Mouse (Mus musculus): Measurements from ENCODE around the gene Cby3.
"Not testable (repeated sequence)": the region's sequence is repeated elsewhere in the genome, so short reads cannot be mapped to it uniquely, and the experiment has no call there.

Cby3 gene

GRCm38 (mm10) chr11:50361282-50361681 lies 7.0 kb downstream of the Cby3 start:
- DNase-seq (ENCODE audit: low spot score) = not testable (repeated sequence)

GRCm38 (mm10) chr11:50364548-50364947 lies 10.3 kb downstream of the Cby3 start:
- peak; percentile 89 for DNase-seq (ENCODE audit: low spot score)

GRCm38 (mm10) chr11:50365322-50365721 lies 11.1 kb downstream of the Cby3 start:
- DNase-seq (ENCODE audit: low spot score) = no peak

GRCm38 (mm10) chr11:50367531-50367930 lies 13.3 kb downstream of the Cby3 start:
- DNase-seq (ENCODE audit: low spot score) = no peak

- peak; percentile 95 for DNase-seq (ENCODE audit: low spot score)
Measured at GRCm38 (mm10) chr11:50369360-50369911, 15.2 kb downstream of the Cby3 start.

GRCm38 (mm10) chr11:50370969-50371368 lies 16.7 kb downstream of the Cby3 start:
- peak; percentile 63 for DNase-seq (ENCODE audit: low spot score)

GRCm38 (mm10) chr11:50371399-50371841 lies 17.2 kb downstream of the Cby3 start:
- DNase-seq (ENCODE audit: low spot score) = peak; percentile 88

GRCm38 (mm10) chr11:50371911-50372310 lies 17.6 kb downstream of the Cby3 start:
- DNase-seq (ENCODE audit: low spot score) = no peak

GRCm38 (mm10) chr11:50373086-50373485 lies 18.8 kb downstream of the Cby3 start:
- no peak for DNase-seq (ENCODE audit: low spot score)

- DNase-seq (ENCODE audit: low spot score) = no peak
Measured at GRCm38 (mm10) chr11:50373621-50374020, 19.4 kb downstream of the Cby3 start.

- DNase-seq (ENCODE audit: low spot score) = no peak
Measured at GRCm38 (mm10) chr11:50374286-50375015, 20.2 kb downstream of the Cby3 start.

- DNase-seq (ENCODE audit: low spot score) = no peak
Measured at GRCm38 (mm10) chr11:50375421-50375820, 21.2 kb downstream of the Cby3 start.

GRCm38 (mm10) chr11:50376156-50376790 lies 22.0 kb downstream of the Cby3 start:
- no peak for DNase-seq (ENCODE audit: low spot score)

GRCm38 (mm10) chr11:50376911-50377891 lies 22.9 kb downstream of the Cby3 start, which contains the start of gene Hnrnph1:
Gene Hnrnph1 (plus strand): TSS chr11:50376990.
- DNase-seq (ENCODE audit: low spot score) = peak; percentile 100

GRCm38 (mm10) chr11:50377892-50378684 lies 23.8 kb downstream of the Cby3 start:
- DNase-seq (ENCODE audit: low spot score) = peak; percentile 93

- no peak for DNase-seq (ENCODE audit: low spot score)
Measured at GRCm38 (mm10) chr11:50379023-50379752, 24.9 kb downstream of the Cby3 start.

GRCm38 (mm10) chr11:50381311-50381710 lies 27.0 kb downstream of the Cby3 start:
- DNase-seq (ENCODE audit: low spot score) = no peak

GRCm38 (mm10) chr11:50387167-50387679 lies 33.0 kb downstream of the Cby3 start:
- no peak for DNase-seq (ENCODE audit: low spot score)

- no peak for DNase-seq (ENCODE audit: low spot score)
Measured at GRCm38 (mm10) chr11:50387697-50388096, 33.4 kb downstream of the Cby3 start.

Measured in MN1 (cell line).